Mouse (Mus musculus) cortical plate, adult 2 months (tissue): ENCODE data around the gene Foxn3.

ENCODE experiments used
- CTCF ChIP-seq: fragments of 200-500 bp; IDR thresholded peaks from 2 replicates; pipeline ENCODE4 v1.5.1; 2011; ENCODE audit warnings: mild to moderate bottlenecking, control low read depth, low read length; ENCODE audit not compliant: insufficient read depth; ENCODE audit errors: extremely low read depth
- POLR2A ChIP-seq: fragments of 200-500 bp; IDR thresholded peaks from 2 replicates; pipeline ENCODE4 v1.6.1; 2011; ENCODE audit warnings: mild to moderate bottlenecking, low read length, control low read depth; ENCODE audit not compliant: insufficient read depth; ENCODE audit errors: extremely low read depth

GRCm38 (mm10) chr12:99329301-99330257 is 233.8 kb downstream of the Foxn3 start:
- no peak for TF ChIP-seq CTCF
- TF ChIP-seq POLR2A: no peak
